Mouse (Mus musculus) hindbrain, embryonic 14.5 days (tissue): ENCODE data around the gene Mrgprh. TPM values are rescaled to one million over a fixed set of nuclear protein-coding genes. Genes with fewer than 3 reads are reported as not detected.

Source experiments
- ATAC-seq: fragments of 200-750 bp; cut with Nextera tagmentation; 2 replicates; pipeline ENCODE4 v1.8.0; 2017; ENCODE audit warnings: moderate number of reproducible peaks, mild to moderate bottlenecking, moderate TSS enrichment, moderate library complexity; ENCODE audit not compliant: low FRiP score
- DNase-seq: peaks from one replicate; pipeline ENCODE4 v3.0.0-alpha.2; 2015; ENCODE audit warnings: low spot score
- H3K27ac ChIP-seq: fragments of 300-500 bp; sonication (generic); 2 replicates; pipeline ENCODE4 v1.5.1; 2014; ENCODE audit warnings: mild to moderate bottlenecking, moderate library complexity
- H3K27me3 ChIP-seq: fragments of 300-500 bp; sonication (generic); 2 replicates; pipeline ENCODE4 v1.6.1; 2014; ENCODE audit warnings: mild to moderate bottlenecking, low read length, mixed read lengths; ENCODE audit not compliant: control insufficient read depth, insufficient read depth
- H3K36me3 ChIP-seq: fragments of 300-500 bp; sonication (generic); replicated peaks from 2 replicates; pipeline ENCODE4 v1.6.1; 2014; ENCODE audit not compliant: control insufficient read depth, insufficient read depth
- H3K4me1 ChIP-seq: fragments of 300-500 bp; sonication (generic); replicated peaks from 2 replicates; pipeline ENCODE4 v1.6.1; 2014; ENCODE audit warnings: antibody characterized with exemption, low read length, mixed read lengths; ENCODE audit not compliant: control insufficient read depth, insufficient read depth
- H3K4me2 ChIP-seq: fragments of 300-500 bp; sonication (generic); replicated peaks from 2 replicates; pipeline ENCODE4 v1.6.1; 2014; ENCODE audit warnings: mild to moderate bottlenecking, moderate library complexity
- H3K4me3 ChIP-seq: fragments of 300-500 bp; sonication (generic); replicated peaks from 2 replicates; pipeline ENCODE4 v1.5.1; 2014; ENCODE audit warnings: mild to moderate bottlenecking, low read length
- H3K9ac ChIP-seq: fragments of 300-500 bp; sonication (generic); 2 replicates; pipeline ENCODE4 v1.6.1; 2014
- H3K9me3 ChIP-seq: fragments of 300-500 bp; sonication (generic); 2 replicates; pipeline ENCODE4 v1.6.1; 2016; ENCODE audit warnings: low read length; ENCODE audit not compliant: control insufficient read depth
- WGBS: fragments of 180-500 bp; shearing (Covaris S2); extraction: QIAGEN DNeasy Blood & Tissue Kit; methylation state at CpG from one replicate; pipeline ENCODE4 v1.1.7; 2014; 5-methylcytosine and 5-hydroxymethylcytosine counted together
- microRNA-seq: library from miRNA; unstranded; fragments of <30 nt; microRNA quantifications from one replicate; pipeline ENCODE4, GENCODE M21; 2016
- polyA plus RNA-seq: library from polyadenylated mRNA; unstranded; fragments of >200 nt; fragmentation: Nextera tagmentation; extraction: Ambion mirVana; gene quantifications from 2 replicates; pipeline ENCODE4 v1.2.1, GENCODE M21; 2014

The Mrgprh gene
- polyA plus RNA-seq, 1 experiment from 2014 or later, result not detected

GRCm38 (mm10) chr17:12925703-12926180 lies 49.9 kb downstream of the Mrgprh start:
- Histone ChIP-seq H3K36me3 (peaks cover 63% of the 10 kb centered on the region), H3K4me3 (no peak overlapping the region)
- ATAC-seq, result no peak

More at GRCm38 (mm10) chr17:12925703-12926180, 49.9 kb downstream of the Mrgprh start:
- Histone ChIP-seq H3K4me2 (no peak overlapping the region), H3K27me3 (no peaks in the 10 kb centered on the region), H3K4me1 (no peaks in the 10 kb centered on the region), H3K9me3 (no peaks in the 10 kb centered on the region), H3K9ac (no peak overlapping the region), H3K27ac (no peak overlapping the region)
- 90% methylated on average over 8 of the region's 8 CpGs for WGBS
- DNase-seq, result no peak

Small RNA genes lying within 50 kb of the gene (microRNA-seq; reads per million reads assigned to microRNA genes)
- gene Gm24085, result not detected

Other genes with a start within 250 kb of the Mrgprh start
- gene Slc22a1, start 200.2 kb upstream of the Mrgprh start, polyA plus RNA-seq, result not detected in 2 replicates
- 13.1 and 14.9 TPM in 2 replicates for gene Igf2r, start 106.4 kb upstream of the Mrgprh start, polyA plus RNA-seq
- gene Mas1, start 7.9 kb upstream of the Mrgprh start, polyA plus RNA-seq, result 0.31 TPM in 1 of 2 replicates, not detected in the other
- gene Pnldc1, start 34.2 kb downstream of the Mrgprh start, polyA plus RNA-seq, result 1.8 and 2.5 TPM in 2 replicates
- 392 and 417 TPM in 2 replicates for gene Tcp1, start 39.7 kb downstream of the Mrgprh start, polyA plus RNA-seq
- 112 and 138 TPM in 2 replicates for gene Mrpl18, start 40.3 kb downstream of the Mrgprh start, polyA plus RNA-seq
- 0.52 and 1.1 TPM in 2 replicates for gene Acat3, start 64.6 kb downstream of the Mrgprh start, polyA plus RNA-seq
- gene Acat2, start 84.7 kb downstream of the Mrgprh start, polyA plus RNA-seq, result 216 and 283 TPM in 2 replicates
- gene Wtap, start 118.1 kb downstream of the Mrgprh start, polyA plus RNA-seq, result 120 and 123 TPM in 2 replicates
- 163 and 172 TPM in 2 replicates for gene Sod2, start 130.8 kb downstream of the Mrgprh start, polyA plus RNA-seq
- 0.16 and 0.22 TPM in 2 replicates for gene Gpr31b, start 176.3 kb downstream of the Mrgprh start, polyA plus RNA-seq
- 0.29 and 0.44 TPM in 2 replicates for gene Tcp10b, start 185.1 kb downstream of the Mrgprh start, polyA plus RNA-seq